Mouse (Mus musculus): ENCODE results near the gene Arhgef5. TPM values are rescaled to one million over a fixed set of nuclear protein-coding genes. Genes with fewer than 3 reads are reported as not detected.
"Not testable (repeated sequence)": the region's sequence is repeated elsewhere in the genome, so short reads cannot be mapped to it uniquely, and the experiment has no call there.

The Arhgef5 gene
- 2.9 and 4.2 TPM in 2 replicates for polyA plus RNA-seq (2012; rRNA removed)

DNA sequence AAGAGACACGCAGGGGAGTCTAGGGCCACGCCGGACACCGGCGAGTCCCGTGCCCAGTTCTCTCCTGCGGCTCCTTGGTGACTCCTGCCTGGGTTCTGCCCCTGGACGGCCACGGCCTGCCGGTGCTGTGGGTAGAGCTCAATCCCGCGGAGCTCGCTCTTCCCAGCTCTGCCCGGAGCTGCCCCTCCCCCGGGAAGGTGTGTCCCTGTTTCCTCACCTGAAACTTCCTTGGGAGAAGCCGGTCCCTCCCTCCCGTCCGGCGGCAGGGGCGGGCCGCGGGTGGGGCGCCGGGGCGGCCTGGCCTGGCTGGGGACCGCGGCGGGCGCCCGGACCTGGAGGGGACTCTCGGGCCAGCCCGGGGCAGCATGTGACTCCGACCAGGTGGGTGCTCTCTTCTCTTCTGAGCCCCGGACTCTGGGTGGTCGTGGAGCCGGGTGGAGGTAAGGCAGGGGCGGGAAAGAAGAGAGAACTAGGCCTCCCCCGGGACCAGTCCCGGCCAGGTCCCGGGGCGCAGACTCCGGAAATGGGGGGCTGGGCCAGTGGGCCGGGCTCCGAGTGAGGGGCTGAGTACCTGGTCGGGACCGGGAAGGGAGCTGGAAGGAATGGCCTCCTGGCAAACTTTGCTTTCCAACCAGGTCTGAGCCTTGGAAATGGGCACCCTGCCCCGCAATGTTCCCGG lies at the start of gene Arhgef5:
Arhgef5 (plus strand) TSS at position 220 of the 679 bp plus-strand sequence.
- DNase-seq (ENCODE audit: extremely low spot score in 1 of 2, low spot score in 1 of 2), result no peak

DNA sequence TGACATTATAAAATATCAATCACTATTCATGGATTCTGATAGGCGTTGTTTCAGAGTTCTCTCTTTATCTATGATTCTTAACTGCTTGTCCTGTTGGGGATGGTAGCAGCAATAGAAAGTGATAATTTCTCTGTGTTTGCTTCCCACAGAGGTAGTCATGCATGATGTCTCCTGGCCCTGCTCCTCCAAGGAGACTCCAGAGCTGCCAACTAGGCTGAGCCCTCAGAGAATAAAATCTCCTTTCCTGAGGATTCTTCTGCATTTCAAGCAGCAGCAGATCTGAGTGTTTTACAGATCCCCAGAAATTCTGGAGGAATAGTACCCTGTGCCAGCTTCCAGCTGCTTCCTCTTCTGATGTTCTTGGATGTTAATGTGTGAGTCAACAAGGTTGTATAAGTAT lies 34.1 kb upstream of the Arhgef5 start, which contains the start of gene Olfr47:
Olfr47 (plus strand) TSS at position 275 of the 400 bp plus-strand sequence.
- DNase-seq (ENCODE audit: extremely low spot score in 1 of 2, low spot score in 1 of 2), result not testable (repeated sequence)

DNA sequence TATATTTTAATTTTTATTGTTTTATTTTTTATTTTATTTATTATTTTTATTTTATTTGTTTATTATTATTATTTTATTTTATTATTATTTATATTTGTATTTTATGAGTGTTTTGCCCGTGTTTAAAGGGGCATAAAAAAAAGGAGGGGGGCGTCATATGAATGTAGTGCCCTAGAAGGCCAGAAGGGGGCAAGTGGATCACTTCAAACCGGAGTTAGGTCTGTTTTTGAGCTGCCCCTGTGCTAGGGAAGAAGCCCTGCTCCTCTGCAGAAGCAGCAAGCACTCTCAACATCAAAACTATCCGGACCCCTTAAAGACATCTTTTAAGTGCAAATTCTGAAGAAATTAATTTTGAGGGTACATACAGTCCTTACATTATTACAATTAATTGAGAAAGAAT lies 23.3 kb upstream of the Arhgef5 start:
- no peak for DNase-seq (ENCODE audit: extremely low spot score in 1 of 2, low spot score in 1 of 2)

- DNase-seq (ENCODE audit: extremely low spot score in 1 of 2, low spot score in 1 of 2), result no peak
Observed at GRCm38 (mm10) chr6:43247396-43247795, 18.0 kb upstream of the Arhgef5 start.

GRCm38 (mm10) chr6:43252994-43253393 lies 12.4 kb upstream of the Arhgef5 start:
- DNase-seq (ENCODE audit: extremely low spot score in 1 of 2, low spot score in 1 of 2), result no peak

DNA sequence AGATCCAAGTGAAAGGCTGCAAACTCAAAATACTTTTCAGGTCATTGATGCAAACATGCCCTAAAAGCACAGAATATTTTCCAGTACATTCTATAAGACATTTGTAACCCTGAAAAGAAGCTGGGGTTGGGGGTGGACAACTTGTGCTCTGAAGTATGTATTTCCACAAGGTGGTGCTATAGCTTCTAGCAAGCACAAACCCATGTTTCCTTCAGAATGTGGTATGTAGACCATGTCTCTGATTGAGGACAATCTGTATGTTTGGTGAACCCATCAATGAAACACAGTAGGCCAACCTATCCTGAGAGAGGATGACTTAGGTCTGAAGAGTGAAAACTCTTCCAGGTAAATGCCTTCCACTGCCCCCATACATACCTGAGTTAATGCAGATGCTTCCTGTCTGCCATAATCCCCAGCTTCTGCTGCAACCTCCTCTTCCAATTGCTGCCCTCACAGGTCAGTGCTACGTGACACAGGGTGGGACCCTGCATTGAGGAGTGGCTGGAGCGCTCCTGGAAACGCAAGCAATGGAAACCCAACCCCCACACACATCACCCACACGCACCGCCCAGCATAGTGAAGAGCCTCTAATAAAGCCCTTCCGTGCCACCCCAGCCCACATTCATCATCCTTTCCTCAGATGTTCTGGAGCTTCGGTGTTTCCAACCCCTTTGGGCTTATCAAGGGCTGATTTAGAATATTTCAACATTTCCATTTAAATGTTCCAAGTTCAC lies 11.0 kb upstream of the Arhgef5 start:
- peak in 1 of 2 experiments; percentile 36 for DNase-seq (ENCODE audit: extremely low spot score in 1 of 2, low spot score in 1 of 2)

DNA sequence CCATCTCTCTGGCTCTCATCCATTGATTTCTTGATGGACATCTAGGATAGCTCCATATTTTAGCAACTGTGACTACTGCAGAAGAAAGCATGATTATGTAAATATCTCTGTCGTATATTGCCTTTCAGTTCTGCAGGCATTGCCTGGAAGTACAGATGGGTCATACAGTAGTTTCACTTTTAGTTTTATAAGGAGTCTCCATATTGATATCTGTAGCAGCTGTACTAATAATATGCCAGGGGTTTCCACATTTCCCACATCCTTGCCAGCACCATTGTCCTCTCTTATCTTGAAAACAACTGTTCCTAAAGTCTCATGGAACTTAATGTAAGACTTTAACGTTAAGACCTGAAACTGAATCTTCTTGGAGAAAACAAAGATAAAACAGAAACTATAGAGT lies 4.6 kb upstream of the Arhgef5 start:
- no peak for DNase-seq (ENCODE audit: extremely low spot score in 1 of 2, low spot score in 1 of 2)

DNA sequence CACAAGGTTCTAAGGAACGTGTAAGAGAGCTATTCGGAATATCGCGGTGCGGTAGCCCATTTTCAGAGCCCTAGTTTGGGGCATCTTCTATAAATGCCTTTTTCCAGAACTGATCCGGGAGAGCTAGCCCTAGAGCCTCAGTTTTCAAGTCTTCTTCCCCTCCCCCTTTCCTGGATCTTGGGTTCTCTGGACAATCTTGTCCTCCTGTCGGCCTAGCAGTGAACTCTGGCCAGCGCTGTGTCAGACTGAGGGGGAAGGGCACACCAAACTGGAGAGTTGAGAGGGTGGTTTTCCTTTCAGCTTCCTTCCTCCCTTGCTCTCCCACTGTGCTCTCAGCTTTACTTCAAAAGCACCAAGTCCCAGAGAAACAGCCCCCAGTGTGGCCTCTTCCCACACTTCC lies 974 bp downstream of the Arhgef5 start:
- DNase-seq (ENCODE audit: extremely low spot score in 1 of 2, low spot score in 1 of 2), result no peak

- no peak for DNase-seq (ENCODE audit: extremely low spot score in 1 of 2, low spot score in 1 of 2)
Observed at GRCm38 (mm10) chr6:43272597-43272996, 7.2 kb downstream of the Arhgef5 start.

DNA sequence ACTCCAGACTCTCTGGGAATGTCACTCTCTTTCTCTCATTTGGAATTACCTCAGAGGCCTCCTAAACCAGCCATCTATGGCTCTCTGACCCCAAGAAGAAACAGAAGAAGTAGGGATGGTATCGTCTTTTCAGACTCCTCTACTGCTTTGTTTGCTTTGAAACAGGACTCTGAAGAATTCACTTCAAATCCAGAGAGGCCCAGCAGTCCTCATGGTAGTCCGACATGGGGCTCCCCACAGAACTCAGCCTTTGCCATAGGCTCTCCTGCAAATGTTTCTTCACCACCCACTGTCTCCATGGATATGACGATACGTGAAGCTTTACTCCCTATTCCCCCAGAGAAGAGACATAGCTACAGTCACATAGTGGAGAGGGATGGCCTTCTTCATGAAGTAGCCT lies 8.7 kb downstream of the Arhgef5 start:
- no peak for DNase-seq (ENCODE audit: extremely low spot score in 1 of 2, low spot score in 1 of 2)

DNA sequence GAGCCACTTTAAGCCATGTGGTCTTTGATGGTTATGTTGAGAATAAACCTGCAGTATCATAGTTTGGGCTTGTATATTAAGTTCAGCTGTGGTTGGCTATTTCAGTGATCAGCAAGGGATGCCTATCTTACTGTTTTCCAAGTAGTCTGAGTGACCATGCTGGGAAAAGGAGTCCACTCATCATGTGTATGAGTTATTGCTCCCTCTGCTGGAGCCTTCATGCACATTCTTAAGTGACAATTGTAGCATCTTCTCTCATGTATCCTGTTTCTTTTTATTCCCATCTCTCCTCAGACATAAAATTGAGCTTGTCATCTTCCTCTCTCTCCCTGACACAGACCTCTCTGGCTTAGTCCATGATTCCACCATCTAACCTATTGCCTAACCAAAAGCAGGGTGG lies 12.9 kb downstream of the Arhgef5 start:
- DNase-seq (ENCODE audit: extremely low spot score in 1 of 2, low spot score in 1 of 2), result peak in 1 of 2 experiments; percentile 46

GRCm38 (mm10) chr6:43280481-43280880 lies 15.1 kb downstream of the Arhgef5 start:
- no peak for DNase-seq (ENCODE audit: extremely low spot score in 1 of 2, low spot score in 1 of 2)

DNA sequence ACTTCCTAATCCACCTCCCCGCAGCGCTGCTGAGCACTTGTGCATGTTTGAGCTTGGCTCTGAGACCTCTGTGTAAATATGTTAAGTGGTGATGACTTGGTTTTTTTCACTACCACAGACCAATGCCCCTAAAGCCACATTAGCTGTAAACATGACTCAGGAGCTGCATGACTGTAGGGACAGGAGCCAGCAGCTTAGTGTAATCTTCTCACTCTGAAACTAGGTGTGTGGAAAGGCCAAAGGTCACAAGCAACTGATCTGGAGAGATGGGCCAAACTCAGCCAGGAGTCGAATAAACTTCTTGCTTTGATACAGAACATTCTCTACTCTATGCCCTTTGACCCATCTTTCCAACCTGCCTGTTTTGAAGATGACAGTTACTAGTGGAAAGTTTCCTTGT lies 26.7 kb downstream of the Arhgef5 start:
- no peak for DNase-seq (ENCODE audit: extremely low spot score in 1 of 2, low spot score in 1 of 2)

DNA sequence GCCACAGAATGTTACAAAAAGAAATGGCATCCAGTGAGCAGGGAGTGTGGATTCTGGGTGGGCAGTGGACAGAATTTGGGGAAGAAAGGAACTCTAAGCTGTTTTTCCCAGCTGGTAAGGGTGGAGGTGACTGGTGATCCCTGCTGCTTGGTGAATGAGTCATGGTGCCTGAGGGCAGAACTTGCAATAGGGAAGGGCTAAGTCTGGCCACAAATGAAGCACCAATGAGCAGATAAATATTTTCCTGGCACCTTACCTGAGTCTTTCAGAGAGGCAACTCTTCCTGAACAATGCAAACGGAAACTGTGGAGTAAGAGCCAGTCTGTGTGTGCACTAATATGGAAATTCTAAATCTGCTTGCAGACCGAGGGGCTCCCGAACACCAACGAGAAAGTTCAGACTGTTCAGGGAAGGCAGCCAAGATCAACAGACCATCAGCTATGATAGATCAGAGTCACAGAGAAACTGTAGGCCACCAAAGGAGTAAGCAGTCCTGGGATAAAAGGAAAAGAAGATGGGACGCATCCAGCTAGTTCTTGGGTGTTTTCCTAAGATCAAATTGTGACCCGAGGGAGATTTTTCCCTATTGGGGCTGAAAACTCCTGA lies 27.2 kb downstream of the Arhgef5 start:
- no peak for DNase-seq (ENCODE audit: extremely low spot score in 1 of 2, low spot score in 1 of 2)

DNA sequence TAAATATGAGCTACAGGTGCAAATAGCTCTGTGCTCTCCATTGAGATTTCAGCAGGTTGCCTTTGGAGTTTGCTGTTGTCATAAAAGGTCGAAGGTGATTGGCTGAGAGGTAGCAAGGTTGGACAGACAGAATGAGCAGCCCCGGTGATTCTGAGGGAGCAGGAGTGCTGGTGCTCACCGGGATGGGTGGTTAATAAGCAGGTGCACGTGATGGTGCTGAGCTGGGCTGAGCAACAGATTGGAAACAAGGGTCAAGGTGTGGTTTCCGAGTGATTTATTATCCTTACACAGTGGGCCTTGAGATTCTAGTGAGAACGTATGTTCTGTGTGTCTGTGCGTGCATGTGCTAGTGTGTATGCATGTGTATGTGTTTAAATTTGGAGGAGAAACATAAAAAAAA lies 27.8 kb downstream of the Arhgef5 start:
- DNase-seq (ENCODE audit: extremely low spot score in 1 of 2, low spot score in 1 of 2), result no peak

DNA sequence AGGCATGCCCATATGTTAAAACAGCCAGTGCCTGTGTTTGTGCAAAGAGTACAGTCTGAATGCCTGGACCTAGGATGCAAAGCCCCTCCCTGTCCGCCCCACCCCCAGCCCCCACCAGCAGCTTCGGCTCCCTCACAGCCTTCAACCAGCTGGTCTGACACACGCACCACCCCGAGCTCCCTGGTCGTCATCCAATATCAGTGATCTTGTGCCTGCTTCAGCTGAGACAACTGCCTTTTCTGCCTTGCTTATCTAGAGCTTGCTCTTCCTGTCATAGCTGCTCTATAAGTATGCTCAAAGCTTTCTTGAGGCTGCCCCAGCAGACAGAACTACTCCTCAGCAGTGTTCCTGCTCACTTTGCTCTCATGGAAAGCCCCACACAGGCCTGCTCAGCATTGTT lies 30.5 kb downstream of the Arhgef5 start:
- peak in 1 of 2 experiments; percentile 11 for DNase-seq (ENCODE audit: extremely low spot score in 1 of 2, low spot score in 1 of 2)

GRCm38 (mm10) chr6:43296798-43297507 lies 31.6 kb downstream of the Arhgef5 start:
- DNase-seq (ENCODE audit: extremely low spot score in 1 of 2, low spot score in 1 of 2), result peak in 1 of 2 experiments; percentile 81

- peak in 1 of 2 experiments; percentile 66 for DNase-seq (ENCODE audit: extremely low spot score in 1 of 2, low spot score in 1 of 2)
Observed at GRCm38 (mm10) chr6:43297508-43297850, 32.1 kb downstream of the Arhgef5 start.

- no peak for DNase-seq (ENCODE audit: extremely low spot score in 1 of 2, low spot score in 1 of 2)
Observed at GRCm38 (mm10) chr6:43309454-43309853, 44.1 kb downstream of the Arhgef5 start, which contains the start of gene Nobox. TSS of gene Nobox (minus strand) at chr6:43309554.

- peak in 1 of 2 experiments; percentile 11 for DNase-seq (ENCODE audit: extremely low spot score in 1 of 2, low spot score in 1 of 2)
Observed at GRCm38 (mm10) chr6:43310071-43310470, 44.7 kb downstream of the Arhgef5 start.

DNA sequence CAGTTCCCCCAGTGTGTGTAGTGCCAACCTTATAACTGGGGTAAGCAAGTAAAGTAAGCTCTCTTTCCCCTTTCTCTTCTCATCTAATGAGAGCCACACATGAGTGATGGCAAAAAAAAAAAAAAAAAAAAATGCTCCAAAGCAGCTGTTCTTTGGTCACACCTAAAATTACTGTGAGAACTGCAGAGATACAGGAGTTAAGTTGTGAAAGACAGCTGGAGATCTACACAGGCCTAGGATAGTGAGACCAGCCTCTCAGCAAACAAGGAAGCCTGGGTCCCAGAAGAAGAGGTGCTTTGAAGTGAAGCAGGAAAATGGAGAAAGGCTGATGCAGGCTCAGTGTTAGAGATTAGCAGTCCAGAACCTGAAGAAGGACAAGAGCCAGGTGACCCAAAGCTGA lies 47.2 kb downstream of the Arhgef5 start:
- no peak for DNase-seq (ENCODE audit: extremely low spot score in 1 of 2, low spot score in 1 of 2)
